Mouse (Mus musculus) thymus, adult 2 months (tissue): ENCODE results near the gene Noxa1. TPM values are rescaled to one million over a fixed set of nuclear protein-coding genes. Genes with fewer than 3 reads are reported as not detected.

Experiments
- DNase-seq: peaks from one replicate; pipeline ENCODE4 v3.0.0; 2021
- H3K27ac ChIP-seq: fragments of 200-500 bp; 2 replicates; pipeline ENCODE4 v1.5.1; 2012; ENCODE audit warnings: low read length, control low read depth; ENCODE audit not compliant: control insufficient read depth, insufficient read depth
- H3K27me3 ChIP-seq: fragments of 200-500 bp; 2 replicates; pipeline ENCODE4 v1.6.1; 2012; ENCODE audit warnings: mild to moderate bottlenecking, low read length, moderate library complexity, mixed read lengths; ENCODE audit not compliant: control insufficient read depth, insufficient read depth
- H3K36me3 ChIP-seq: fragments of 200-500 bp; 2 replicates; pipeline ENCODE4 v1.6.1; 2012; ENCODE audit warnings: mild to moderate bottlenecking, low read length, moderate library complexity; ENCODE audit not compliant: control insufficient read depth, insufficient read depth
- H3K4me1 ChIP-seq: fragments of 200-500 bp; replicated peaks from 2 replicates; pipeline ENCODE4 v1.6.1; 2012; ENCODE audit warnings: low read length; ENCODE audit not compliant: control insufficient read depth, insufficient read depth
- H3K4me3 ChIP-seq: fragments of 200-500 bp; 2 replicates; pipeline ENCODE4 v1.5.1; 2012; ENCODE audit warnings: mild to moderate bottlenecking, low read length, control low read depth, moderate library complexity; ENCODE audit not compliant: control insufficient read depth, insufficient read depth
- CTCF ChIP-seq: fragments of 200-500 bp; IDR thresholded peaks from 2 replicates; pipeline ENCODE4 v1.5.1; 2012; ENCODE audit warnings: mild to moderate bottlenecking, control low read depth, low read length, moderate library complexity, borderline replicate concordance; ENCODE audit not compliant: control insufficient read depth, poor library complexity, insufficient read depth; ENCODE audit errors: extremely low read depth
- POLR2A ChIP-seq: fragments of 200-500 bp; IDR thresholded peaks from 2 replicates; pipeline ENCODE4 v1.6.1; 2012; ENCODE audit warnings: mild to moderate bottlenecking, low read length, control low read depth, moderate library complexity; ENCODE audit not compliant: control insufficient read depth, poor library complexity, insufficient read depth; ENCODE audit errors: extremely low read depth
- WGBS: fragments of 180-500 bp; shearing (Covaris S2); methylation state at CpG from one replicate; pipeline ENCODE4 v1.1.7; 2018; 5-methylcytosine and 5-hydroxymethylcytosine counted together
- polyA plus RNA-seq: library from polyadenylated mRNA; depleted of rRNA; stranded (reverse); fragments of >200 nt; gene quantifications from 2 replicates; pipeline ENCODE4 v1.2.3, GENCODE M21; 2012

Noxa1 gene
- polyA plus RNA-seq, 1 experiment = 0.44 TPM

GRCm38 (mm10) chr2:25104122-25104521, 9.2 kb upstream of the Noxa1 start:
- no peaks in the 10 kb centered on the region for H3K36me3 ChIP-seq
- H3K4me3 ChIP-seq = no peak overlapping the region
- H3K27me3 ChIP-seq = no peaks in the 10 kb centered on the region
- WGBS = 95% methylated on average over 2 of the region's 2 CpGs
- no peak overlapping the region for H3K27ac ChIP-seq
- DNase-seq = no peak
- H3K4me1 ChIP-seq = no peaks in the 10 kb centered on the region
- TF ChIP-seq POLR2A (no peak), CTCF (no peak)

GRCm38 (mm10) chr2:25099703-25100102, 4.8 kb upstream of the Noxa1 start:
- no peaks in the 10 kb centered on the region for H3K36me3 ChIP-seq
- TF ChIP-seq CTCF = no peak
- TF ChIP-seq POLR2A = no peak
- H3K27ac ChIP-seq = no peak overlapping the region
- no peak for DNase-seq
- no peak overlapping the region for H3K4me3 ChIP-seq
- H3K27me3 ChIP-seq = no peaks in the 10 kb centered on the region
- 86% methylated on average over 3 of the region's 3 CpGs for WGBS
- H3K4me1 ChIP-seq = no peaks in the 10 kb centered on the region

GRCm38 (mm10) chr2:25098956-25099355, 4.0 kb upstream of the Noxa1 start:
- WGBS = 78% methylated on average over 5 of the region's 5 CpGs
- Histone ChIP-seq H3K27ac (no peak overlapping the region), H3K27me3 (no peaks in the 10 kb centered on the region), H3K4me3 (no peak overlapping the region), H3K36me3 (no peaks in the 10 kb centered on the region), H3K4me1 (no peaks in the 10 kb centered on the region)
- TF ChIP-seq POLR2A (no peak), CTCF (no peak)
- DNase-seq = no peak

GRCm38 (mm10) chr2:25098005-25098615, 3.2 kb upstream of the Noxa1 start:
- no peak for DNase-seq
- H3K27ac ChIP-seq = no peak overlapping the region
- TF ChIP-seq CTCF (no peak), POLR2A (no peak)
- 95% methylated on average over 3 of the region's 3 CpGs for WGBS
- no peaks in the 10 kb centered on the region for H3K27me3 ChIP-seq
- H3K4me1 ChIP-seq = no peaks in the 10 kb centered on the region
- H3K4me3 ChIP-seq = no peak overlapping the region
- H3K36me3 ChIP-seq = no peaks in the 10 kb centered on the region

- H3K4me3 ChIP-seq = no peak overlapping the region
- no peak overlapping the region for H3K27ac ChIP-seq
Observed at GRCm38 (mm10) chr2:25094785-25095108, 202 bp downstream of the Noxa1 start.

GRCm38 (mm10) chr2:25088636-25089035, 6.3 kb downstream of the Noxa1 start:
- WGBS = 86% methylated on average over 3 of the region's 3 CpGs
- no peak for DNase-seq
- H3K27me3 ChIP-seq = no peaks in the 10 kb centered on the region

More at GRCm38 (mm10) chr2:25094785-25095108, 202 bp downstream of the Noxa1 start:
- no peak for TF ChIP-seq POLR2A
- no peak for TF ChIP-seq CTCF
- H3K36me3 ChIP-seq = no peaks in the 10 kb centered on the region
- H3K4me1 ChIP-seq = no peaks in the 10 kb centered on the region
- no peaks in the 10 kb centered on the region for H3K27me3 ChIP-seq
- WGBS = 73% methylated on average over 17 of the region's 17 CpGs
- no peak for DNase-seq

GRCm38 (mm10) chr2:25087842-25088241, 7.1 kb downstream of the Noxa1 start:
- no peaks in the 10 kb centered on the region for H3K36me3 ChIP-seq
- whole genome bisulfite sequencing = 100% methylated on average over 2 of the region's 2 CpGs
- DNase-seq = no peak
- no peak overlapping the region for H3K27ac ChIP-seq
- no peaks in the 10 kb centered on the region for H3K4me1 ChIP-seq
- no peak overlapping the region for H3K4me3 ChIP-seq
- H3K27me3 ChIP-seq = no peaks in the 10 kb centered on the region
- TF ChIP-seq POLR2A (no peak), CTCF (no peak)

More at GRCm38 (mm10) chr2:25088636-25089035, 6.3 kb downstream of the Noxa1 start:
- Histone ChIP-seq H3K4me3 (no peak overlapping the region), H3K4me1 (no peaks in the 10 kb centered on the region), H3K36me3 (no peaks in the 10 kb centered on the region), H3K27ac (no peak overlapping the region)
- TF ChIP-seq POLR2A (no peak), CTCF (no peak)
